Mouse (Mus musculus) heart, adult 2 months (tissue): Measurements from ENCODE around the gene Rps19bp1.

Experiments
- CTCF ChIP-seq: fragments of 200-600 bp; IDR thresholded peaks from 2 replicates; pipeline ENCODE4 v1.8.1; 2022; ENCODE audit warnings: antibody characterized with exemption, mild to moderate bottlenecking, moderate library complexity
- EP300 ChIP-seq: fragments of 200-500 bp; IDR thresholded peaks from 2 replicates; pipeline ENCODE4 v1.6.1; 2011; ENCODE audit warnings: low read depth, low read length, control low read depth; ENCODE audit not compliant: insufficient read depth
- POLR2A ChIP-seq: fragments of 200-500 bp; IDR thresholded peaks from 2 replicates; pipeline ENCODE4 v1.6.1; 2011; ENCODE audit warnings: mild to moderate bottlenecking, low read depth, low read length, control low read depth; ENCODE audit not compliant: insufficient read depth

GRCm38 (mm10) chr15:80228071-80228800, 35.9 kb downstream of the Rps19bp1 start:
- TF ChIP-seq CTCF (no peak), POLR2A (no peak), EP300 (no peak)
